Mouse (Mus musculus) heart, postnatal 0 days (tissue): ENCODE results near the gene Mrtfa. TPM values are rescaled to one million over a fixed set of nuclear protein-coding genes. Genes with fewer than 3 reads are reported as not detected.

Experiments used
- ATAC-seq: fragments of 200-750 bp; cut with Nextera tagmentation; 2 replicates; pipeline ENCODE4 v1.8.0; 2017; ENCODE audit warnings: low read depth, moderate number of reproducible peaks, moderate library complexity; ENCODE audit not compliant: insufficient read depth
- DNase-seq: peaks from one replicate; pipeline ENCODE4 v3.0.0-alpha.2; 2016; ENCODE audit warnings: low spot score
- H3K27ac ChIP-seq: fragments of 300-500 bp; sonication (generic); 2 replicates; pipeline ENCODE4 v1.5.1; 2014; ENCODE audit warnings: low read depth, mild to moderate bottlenecking
- H3K27me3 ChIP-seq: fragments of 300-500 bp; sonication (generic); 2 replicates; pipeline ENCODE4 v1.6.1; 2014; ENCODE audit warnings: low read length, mixed read lengths; ENCODE audit not compliant: control insufficient read depth, insufficient read depth
- H3K36me3 ChIP-seq: fragments of 300-500 bp; sonication (generic); replicated peaks from 2 replicates; pipeline ENCODE4 v1.6.1; 2014; ENCODE audit warnings: low read length, mixed read lengths; ENCODE audit not compliant: control insufficient read depth, insufficient read depth
- H3K4me1 ChIP-seq: fragments of 300-500 bp; sonication (generic); 2 replicates; pipeline ENCODE4 v1.6.1; 2014; ENCODE audit warnings: antibody characterized with exemption; ENCODE audit not compliant: control insufficient read depth, insufficient read depth
- H3K4me2 ChIP-seq: fragments of 300-500 bp; sonication (generic); 2 replicates; pipeline ENCODE4 v1.6.1; 2014; ENCODE audit warnings: low read depth, mild to moderate bottlenecking, low read length, moderate library complexity
- H3K4me3 ChIP-seq: fragments of 300-500 bp; sonication (generic); 2 replicates; pipeline ENCODE4 v1.5.1; 2014; ENCODE audit warnings: low read depth, low read length
- H3K9ac ChIP-seq: fragments of 300-500 bp; sonication (generic); replicated peaks from 2 replicates; pipeline ENCODE4 v1.6.1; 2014; ENCODE audit warnings: low read depth, low read length, mixed read lengths
- H3K9me3 ChIP-seq: fragments of 300-500 bp; sonication (generic); replicated peaks from 2 replicates; pipeline ENCODE4 v1.6.1; 2016; ENCODE audit warnings: low read length; ENCODE audit not compliant: control insufficient read depth
- CTCF ChIP-seq: IDR thresholded peaks from 2 replicates; pipeline ENCODE4 v1.5.1; 2016; ENCODE audit warnings: antibody characterized with exemption, control low read depth, low read depth
- EP300 ChIP-seq: IDR thresholded peaks from 2 replicates; pipeline ENCODE4 v1.6.1; 2016; ENCODE audit warnings: antibody characterized with exemption, low read depth
- WGBS: fragments of 180-500 bp; shearing (Covaris S2); extraction: QIAGEN DNeasy Blood & Tissue Kit; methylation state at CpG from one replicate; pipeline ENCODE4 v1.1.7; 2014; 5-methylcytosine and 5-hydroxymethylcytosine counted together
- polyA plus RNA-seq: library from polyadenylated mRNA; unstranded; fragments of >200 nt; fragmentation: Nextera tagmentation; extraction: Ambion mirVana; gene quantifications from 2 replicates; pipeline ENCODE4 v1.2.1, GENCODE M21; 2015
- total RNA-seq: library from RNA; depleted of rRNA; stranded (reverse); fragments of >200 nt; gene quantifications from 2 replicates; pipeline ENCODE4 v1.2.3, GENCODE M21; 2014; ENCODE audit warnings: low replicate concordance

Mrtfa gene
- total and polyA plus RNA-seq, 2 experiments from 2014 or later: 4.9 to 26.0 TPM

GRCm38 (mm10) chr15:81175633-81176032 lies 14.9 kb downstream of the Mrtfa start:
- peak; percentile 34 for DNase-seq
- TF ChIP-seq EP300 (no peak), CTCF (no peak)

GRCm38 (mm10) chr15:81172259-81172658 lies 18.3 kb downstream of the Mrtfa start:
- Histone ChIP-seq H3K36me3 (no peaks in the 10 kb centered on the region; the same call in 1 of the 2 replicates), H3K9ac (no peak overlapping the region), H3K4me1 (peaks cover 18% of the 10 kb centered on the region; the same call in 1 of the 2 replicates), H3K4me3 (no peak overlapping the region), H3K27ac (no peak overlapping the region), H3K27me3 (no peaks in the 10 kb centered on the region), H3K4me2 (no peak overlapping the region), H3K9me3 (no peaks in the 10 kb centered on the region)
- ATAC-seq (no peak), DNase-seq (no peak)
- 89% methylated on average over 8 of the region's 8 CpGs for WGBS
- TF ChIP-seq CTCF (no peak), EP300 (no peak)

More at GRCm38 (mm10) chr15:81175633-81176032, 14.9 kb downstream of the Mrtfa start:
- Histone ChIP-seq H3K9me3 (no peaks in the 10 kb centered on the region), H3K36me3 (no peaks in the 10 kb centered on the region; the same call in 1 of the 2 replicates), H3K9ac (no peak overlapping the region), H3K27me3 (no peaks in the 10 kb centered on the region), H3K27ac (no peak overlapping the region), H3K4me2 (no peak overlapping the region), H3K4me1 (peaks cover 32% of the 10 kb centered on the region), H3K4me3 (no peak overlapping the region)
- ATAC-seq: no peak
- WGBS: 41% methylated on average over 3 of the region's 3 CpGs

- Histone ChIP-seq H3K27ac (no peak overlapping the region), H3K9ac (no peak overlapping the region), H3K4me3 (no peak overlapping the region), H3K4me1 (0 out of 2 replicates have a peak, but pooled peaks cover 5% of the 10 kb centered on the region), H3K9me3 (no peaks in the 10 kb centered on the region), H3K27me3 (no peaks in the 10 kb centered on the region), H3K36me3 (no peaks in the 10 kb centered on the region; the same call in 1 of the 2 replicates), H3K4me2 (no peak overlapping the region)
- WGBS: 50% methylated on average over 6 of the region's 6 CpGs
- DNase-seq: no peak
- ATAC-seq: no peak
- TF ChIP-seq EP300 (no peak), CTCF (no peak)
These were observed 21.8 kb downstream of the Mrtfa start for GRCm38 (mm10) chr15:81168735-81169134.

- no peak overlapping the region for H3K27ac ChIP-seq
- 70% methylated on average over 10 of the region's 10 CpGs for WGBS
- H3K27me3 ChIP-seq: no peaks in the 10 kb centered on the region
- DNase-seq: no peak
- H3K9ac ChIP-seq: no peak overlapping the region
- H3K9me3 ChIP-seq: no peaks in the 10 kb centered on the region
- TF ChIP-seq EP300 (no peak), CTCF (no peak)
- no peak overlapping the region for H3K4me2 ChIP-seq
- 0 out of 2 replicates have a peak, but pooled peaks cover 5% of the 10 kb centered on the region for H3K4me1 ChIP-seq
- no peaks in the 10 kb centered on the region; the same call in 1 of the 2 replicates for H3K36me3 ChIP-seq
- no peak for ATAC-seq
- no peak overlapping the region for H3K4me3 ChIP-seq
These were observed 22.7 kb downstream of the Mrtfa start for GRCm38 (mm10) chr15:81167831-81168230.

- Histone ChIP-seq H3K4me3 (no peak overlapping the region), H3K9ac (no peak overlapping the region), H3K9me3 (no peaks in the 10 kb centered on the region), H3K27me3 (no peaks in the 10 kb centered on the region), H3K27ac (no peak overlapping the region), H3K4me2 (no peak overlapping the region), H3K36me3 (no peaks in the 10 kb centered on the region), H3K4me1 (no peaks in the 10 kb centered on the region)
- WGBS: 92% methylated on average over 5 of the region's 5 CpGs
- no peak for TF ChIP-seq EP300
- no peak for TF ChIP-seq CTCF
- ATAC-seq: no peak
- no peak for DNase-seq
These were observed 24.3 kb downstream of the Mrtfa start for GRCm38 (mm10) chr15:81166291-81166690.
